Mouse (Mus musculus): ENCODE data around the gene Acacb.

DNA sequence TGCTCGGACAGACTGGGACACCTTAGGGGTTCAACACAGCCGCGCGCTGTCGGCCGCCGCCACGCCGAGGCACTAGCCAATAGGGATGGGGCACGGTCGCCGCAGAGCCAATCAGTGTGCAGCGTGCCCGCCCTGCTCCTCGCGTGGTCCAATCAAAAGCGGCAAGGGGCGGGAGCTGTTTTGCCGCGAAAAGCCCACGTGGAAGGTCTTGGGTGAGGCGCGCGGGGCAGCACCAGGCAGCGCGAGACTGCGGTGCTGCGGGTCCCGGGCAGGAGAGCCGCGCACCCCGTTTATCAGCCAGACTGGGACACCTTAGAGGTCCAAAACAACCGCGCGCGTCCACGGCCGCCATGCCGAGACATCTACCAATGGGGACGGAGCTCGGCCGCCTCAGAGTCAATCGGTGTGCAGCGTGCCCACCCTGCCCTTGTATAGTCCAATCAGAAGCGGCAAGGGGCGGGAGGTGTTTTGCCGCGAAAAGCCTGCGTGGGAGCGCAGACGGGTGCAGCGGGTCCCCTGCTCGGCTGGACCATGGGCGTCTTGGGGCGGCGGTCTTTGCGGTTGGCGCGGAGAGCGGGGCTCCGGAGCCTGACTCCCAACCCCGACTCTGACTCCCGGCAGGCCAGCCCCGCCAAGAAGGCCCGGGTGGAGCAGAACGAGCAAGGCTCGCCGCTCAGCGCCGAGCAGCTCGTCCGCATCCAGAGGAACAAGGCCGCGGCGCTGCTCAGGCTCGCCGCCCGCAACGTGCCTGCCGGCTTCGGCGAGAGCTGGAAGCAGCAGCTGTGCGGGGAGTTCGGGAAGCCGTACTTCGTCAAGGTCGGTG lies 15.4 kb upstream of the Acacb start:
- TF ChIP-seq EP300 (optimal IDR thresholded peaks at IDR 0.05) (peak; percentile 95), CTCF (IDR thresholded peaks at IDR 0.05; ENCODE audit: low read depth) (no peak)
